Mouse (Mus musculus) brain, embryonic 18.5 days (tissue): ENCODE results near the gene Tas1r2.
A peak's percentile ranks its signal among the peaks of the same experiment; 100 is the strongest.

Experiments used
- DNase-seq: peaks from one replicate; pipeline ENCODE4 v3.0.0-alpha.2; 2012; ENCODE audit warnings: low read depth, low spot score

Tas1r2 gene

DNA sequence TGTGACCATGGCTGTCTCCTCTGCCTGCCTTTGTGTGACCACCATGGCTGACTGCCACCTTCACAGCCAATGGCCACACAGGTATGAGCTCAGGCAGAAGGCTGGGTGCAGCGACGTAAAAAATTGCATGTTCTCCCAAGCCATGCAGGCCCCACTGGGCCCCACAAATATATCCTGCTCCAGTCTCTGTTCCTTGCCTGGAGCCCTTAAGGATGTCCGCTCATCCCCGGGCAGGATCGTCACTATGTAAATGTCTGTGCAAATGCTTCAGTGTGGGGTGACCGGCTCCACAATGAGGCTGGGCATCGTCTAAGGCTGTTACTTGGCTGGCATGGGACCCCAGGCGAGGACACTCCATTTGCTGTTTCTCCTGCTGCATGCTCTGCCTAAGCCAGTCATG, at the start of gene Tas1r2:
Gene Tas1r2, plus strand, starts transcription at position 301 of the 400 bp plus-strand sequence.
- no peak for DNase-seq

DNA sequence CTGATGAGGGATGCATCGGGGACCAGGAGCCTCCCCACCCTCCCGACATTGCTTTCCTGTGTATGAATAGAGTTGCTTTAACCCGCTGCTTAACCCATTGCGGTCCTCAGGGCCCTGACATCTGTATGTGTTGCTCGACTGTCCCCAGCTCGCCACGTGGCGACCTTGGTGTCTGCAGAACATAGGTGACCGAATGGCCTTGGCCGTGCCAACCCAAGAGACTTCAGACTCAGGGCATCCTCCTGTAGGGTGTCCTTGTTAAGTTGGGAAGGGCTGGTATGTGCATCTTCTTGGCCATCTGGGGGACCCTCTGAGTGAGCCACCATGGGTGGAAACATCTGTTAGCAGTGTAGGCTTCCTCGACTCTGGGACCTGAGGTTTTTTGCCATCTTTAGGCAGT, 48.1 kb upstream of the Tas1r2 start:
- no peak for DNase-seq

DNA sequence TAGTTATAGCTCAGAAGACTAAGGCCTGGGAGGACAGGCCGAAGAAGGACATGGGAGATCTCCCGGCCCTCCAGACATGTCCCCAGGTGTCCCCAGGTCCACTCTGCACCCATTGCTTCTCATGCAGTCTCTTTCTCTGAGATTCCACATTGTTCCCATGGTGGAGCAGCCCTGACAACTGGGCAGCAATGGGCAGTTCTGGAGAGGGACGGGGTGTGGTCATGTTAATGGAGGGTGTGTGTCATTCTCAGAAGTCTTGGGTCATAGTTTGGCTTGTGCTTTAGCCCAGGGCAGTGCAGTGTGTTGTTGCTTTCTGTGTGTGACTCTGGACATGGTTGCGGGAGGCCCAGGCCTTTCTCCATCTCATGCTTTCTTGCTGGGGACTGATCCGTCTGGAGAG, 46.6 kb upstream of the Tas1r2 start:
- DNase-seq, result no peak

DNA sequence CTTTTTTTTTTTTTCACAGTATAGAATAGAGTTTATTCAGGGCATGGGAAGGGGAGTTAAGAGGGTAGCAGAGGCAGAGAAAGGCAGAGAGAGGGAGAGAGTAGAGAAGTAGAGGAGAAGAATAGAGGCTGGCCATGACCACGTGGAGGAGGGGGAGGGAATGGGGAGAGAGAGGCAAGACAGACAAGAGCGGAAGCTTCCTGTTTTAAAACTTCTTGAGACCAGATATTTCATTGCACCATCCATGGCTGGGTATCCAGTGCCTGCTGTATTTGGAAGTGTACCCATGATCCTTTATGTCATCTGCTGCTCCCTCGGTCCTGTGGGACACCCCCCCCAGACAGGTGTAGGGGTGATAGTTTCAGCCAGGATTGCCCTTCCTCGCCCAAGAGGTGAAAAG, 44.4 kb upstream of the Tas1r2 start:
- DNase-seq, result no peak

DNA sequence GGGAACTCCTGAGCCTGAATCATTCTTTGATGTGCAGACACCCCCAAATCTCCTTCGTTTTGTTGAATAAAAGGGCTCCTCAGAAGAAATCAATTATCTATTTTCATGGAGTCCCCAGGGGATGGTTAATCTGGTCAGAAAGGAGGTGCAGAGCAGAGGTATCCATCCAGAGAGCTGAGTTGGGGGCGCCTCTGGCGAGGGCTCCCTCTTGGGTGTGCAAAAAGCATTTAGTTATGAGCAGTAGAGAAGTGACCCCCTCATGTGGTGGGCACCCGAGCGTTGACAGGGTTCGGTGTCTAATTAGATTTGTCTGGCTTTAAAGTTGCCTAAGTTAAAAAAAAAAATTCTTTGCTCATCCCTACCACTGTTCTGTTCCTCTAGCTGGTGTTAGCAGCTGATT, 42.4 kb upstream of the Tas1r2 start:
- DNase-seq, result no peak

DNA sequence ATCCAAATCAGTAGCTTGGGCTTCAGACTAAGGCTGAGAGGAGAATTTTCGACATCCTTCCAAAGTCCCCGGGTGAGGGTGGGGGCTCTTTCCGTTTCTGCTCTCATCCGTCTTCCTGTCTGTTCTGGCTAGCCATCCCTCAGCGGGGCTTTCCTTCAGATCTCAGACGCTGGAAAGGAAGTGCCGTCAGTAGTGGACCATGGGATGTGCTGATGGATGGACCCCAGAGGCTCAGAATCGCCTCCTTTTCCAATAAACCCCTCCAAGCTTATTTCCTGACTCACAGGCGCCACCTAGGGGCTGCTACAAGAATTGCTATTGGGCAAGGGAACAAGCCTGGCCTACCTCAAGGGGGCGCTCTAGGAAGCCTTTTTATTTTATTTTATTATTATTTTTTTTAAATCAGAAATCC, 41.8 kb upstream of the Tas1r2 start:
- no peak for DNase-seq

DNA sequence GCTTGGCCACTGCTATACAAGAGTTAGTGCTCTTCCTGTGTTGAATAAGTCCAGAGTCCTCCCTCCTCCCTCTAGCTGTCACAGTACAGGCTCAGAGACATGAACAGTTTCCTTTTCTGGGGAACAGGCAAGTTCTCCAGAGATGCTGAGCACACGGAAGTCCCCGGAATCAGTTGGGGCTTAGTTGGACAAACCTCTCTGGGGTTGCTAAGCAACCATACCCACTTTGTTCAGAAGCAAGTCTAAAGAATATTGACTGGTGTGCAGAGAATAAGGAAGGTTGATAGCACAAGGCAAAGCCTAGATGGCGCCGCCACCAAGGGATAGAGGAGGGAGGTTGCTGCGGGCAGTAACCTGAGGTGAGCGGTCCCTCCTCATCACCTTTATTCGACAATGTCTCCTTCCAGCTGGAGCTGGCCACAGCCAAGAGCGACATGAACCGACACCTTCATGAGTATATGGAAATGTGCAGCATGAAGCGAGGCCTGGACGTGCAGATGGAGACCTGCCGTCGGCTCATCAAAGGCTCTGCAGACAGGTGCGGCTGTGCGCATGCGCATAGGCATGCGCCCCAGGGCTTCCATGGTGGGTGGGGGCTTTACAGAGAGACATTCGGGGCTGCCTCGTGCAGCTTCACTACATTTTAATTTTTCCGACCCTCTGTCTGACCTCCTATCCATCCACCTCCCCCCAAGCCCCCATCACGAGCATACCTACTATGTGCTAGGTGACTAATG, 38.6 kb upstream of the Tas1r2 start:
- no peak for DNase-seq

DNA sequence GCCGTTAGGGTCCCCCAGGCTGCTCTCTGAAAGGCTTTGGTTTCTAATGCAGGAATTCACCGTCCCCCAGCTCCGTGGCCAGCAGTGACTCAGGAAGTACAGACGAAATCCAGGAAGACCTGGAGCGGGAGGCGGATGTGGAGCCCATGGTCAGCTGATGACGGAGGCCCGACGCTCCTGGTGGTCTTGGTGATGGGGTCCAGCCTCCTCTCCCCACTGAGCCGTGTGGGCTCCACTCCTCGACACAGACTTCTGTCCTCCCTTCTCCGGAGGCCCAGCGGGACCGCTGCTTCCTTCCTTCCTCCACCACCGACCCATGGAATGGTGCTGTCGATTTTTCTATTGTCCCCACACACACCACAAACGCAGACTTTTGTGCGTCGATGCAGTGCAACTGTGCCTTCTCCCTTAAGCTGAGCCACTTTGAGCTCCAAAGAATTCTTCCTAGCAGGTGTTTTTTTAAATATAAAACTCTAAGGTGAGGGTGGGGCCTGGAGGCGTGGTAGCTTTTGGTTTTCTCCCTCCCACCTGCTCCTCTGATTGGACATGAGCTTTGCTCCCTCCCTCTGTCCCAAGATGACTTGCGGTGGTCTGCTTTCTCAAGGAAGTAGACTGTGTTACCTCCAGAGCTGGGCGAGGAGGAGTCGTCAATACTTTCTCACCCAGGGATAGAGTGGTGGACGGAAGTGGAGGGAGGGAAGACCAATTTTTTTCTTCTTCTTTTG, 36.9 kb upstream of the Tas1r2 start:
- DNase-seq, result no peak

DNA sequence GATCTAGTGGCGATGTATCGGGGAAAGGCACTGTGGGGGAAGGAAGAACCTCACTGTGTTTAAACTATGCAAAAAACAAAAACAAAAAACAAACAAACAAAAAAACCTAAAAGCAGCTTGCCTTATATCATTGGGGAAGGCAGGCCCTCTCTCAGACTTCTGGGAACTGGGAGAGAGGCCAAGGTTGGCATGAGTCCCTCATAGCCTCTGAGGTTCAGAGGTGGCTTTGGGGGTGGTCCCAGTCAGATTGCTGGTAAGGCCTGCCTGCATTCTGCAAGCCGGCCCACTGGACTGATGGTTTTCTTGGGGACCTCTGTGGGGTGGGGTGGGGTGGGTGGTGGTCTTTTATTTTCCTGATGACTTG, 36.4 kb upstream of the Tas1r2 start:
- DNase-seq, result no peak

DNA sequence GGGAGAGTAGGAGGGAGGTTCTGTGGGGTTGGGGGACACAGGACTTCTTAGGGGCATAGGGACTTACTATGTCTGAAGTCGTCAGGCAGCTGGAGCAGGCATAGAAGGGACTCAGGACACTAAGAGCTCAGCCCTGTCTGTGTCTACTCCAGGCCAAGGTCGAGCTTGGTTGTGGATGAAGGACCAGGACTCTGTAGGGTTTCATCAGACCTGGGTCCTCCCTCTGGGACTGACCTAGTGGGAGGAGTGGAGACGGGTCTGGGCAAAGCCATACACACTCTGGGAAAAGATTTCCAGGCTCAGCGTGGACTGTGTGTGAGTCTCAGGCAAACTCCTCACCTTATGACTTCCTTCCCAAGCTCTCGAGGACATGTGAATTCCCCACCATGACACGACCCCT, 33.6 kb upstream of the Tas1r2 start:
- DNase-seq, result no peak

DNA sequence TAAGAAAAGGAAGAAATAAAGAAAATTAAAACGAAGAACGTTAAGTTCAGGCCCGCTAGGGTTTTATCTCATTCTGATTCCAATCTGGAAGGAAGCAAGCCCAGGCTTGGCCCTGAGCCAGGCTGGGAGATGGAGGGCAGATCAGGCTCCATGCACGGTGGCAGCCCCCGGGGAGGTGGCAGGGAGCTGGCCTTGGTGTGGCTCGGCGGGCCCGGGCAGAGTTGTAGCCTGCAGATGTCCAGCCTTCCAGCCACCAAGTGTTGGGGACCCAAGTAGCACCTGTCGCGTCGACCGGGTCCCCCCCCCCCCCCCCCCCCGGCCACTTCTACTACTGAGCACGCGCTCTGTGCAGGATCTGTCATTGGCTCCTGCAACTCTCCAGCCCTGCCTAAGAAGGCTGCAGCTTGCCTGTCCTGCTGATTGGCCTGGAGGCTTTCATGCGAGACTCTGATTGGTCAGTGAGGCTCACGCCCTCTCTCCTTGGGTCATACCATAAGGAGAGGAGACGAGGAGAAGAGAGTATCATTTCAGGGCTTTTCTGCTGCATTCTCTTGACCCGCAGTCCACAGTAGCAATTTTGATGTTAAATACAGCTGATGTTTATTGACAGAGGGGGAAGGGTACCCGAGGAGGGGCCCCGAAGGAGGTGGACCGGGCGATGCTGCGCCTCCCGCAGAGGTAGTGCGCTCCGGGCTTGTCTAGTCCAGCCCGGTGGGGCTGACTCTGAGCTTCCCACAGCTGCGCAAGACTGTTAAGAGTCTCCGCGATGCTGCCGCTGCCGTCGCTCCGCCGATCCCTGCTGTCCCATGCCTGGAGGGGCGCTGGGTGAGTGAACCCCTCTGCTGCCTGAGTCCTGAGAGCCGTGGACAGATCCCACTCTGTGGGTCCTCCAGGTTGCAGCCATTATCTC, 30.7 kb upstream of the Tas1r2 start, which contains the start of gene Aldh4a1:
Gene Aldh4a1, plus strand, starts transcription at position 494 of the 910 bp plus-strand sequence.
- DNase-seq, result peak; percentile 97

DNA sequence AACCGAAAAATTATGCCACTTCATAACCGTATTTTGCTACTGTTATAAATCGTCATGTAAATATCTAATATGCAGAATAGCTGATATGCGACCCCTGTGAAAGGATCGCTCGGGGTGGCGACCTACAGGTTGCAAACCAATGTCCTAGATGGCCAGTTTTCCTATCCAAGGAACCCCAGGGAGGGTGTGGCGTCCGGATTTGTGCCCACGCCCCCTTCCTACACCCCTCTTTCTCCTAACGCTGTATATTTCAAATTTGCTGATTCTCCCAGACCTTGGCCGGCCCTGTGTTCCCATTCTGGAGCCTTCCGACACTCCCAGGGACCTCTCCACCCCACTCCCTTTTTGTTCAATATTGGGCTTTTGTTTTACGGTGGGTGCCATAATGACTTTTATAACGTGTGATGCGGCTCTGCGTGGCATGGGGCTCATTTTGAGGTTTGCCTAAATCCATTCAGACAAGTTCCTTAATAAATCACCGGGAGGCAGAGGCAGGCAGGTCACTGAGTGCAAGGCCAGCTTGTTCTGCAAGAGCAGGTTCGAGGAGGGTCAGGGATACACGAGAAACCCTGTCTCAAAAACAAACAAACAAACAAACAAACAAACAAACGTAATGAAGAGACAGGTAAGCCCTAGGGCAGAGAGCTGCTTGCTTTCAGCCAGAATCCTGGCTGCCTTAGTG, 29.8 kb upstream of the Tas1r2 start:
- DNase-seq, result no peak

DNA sequence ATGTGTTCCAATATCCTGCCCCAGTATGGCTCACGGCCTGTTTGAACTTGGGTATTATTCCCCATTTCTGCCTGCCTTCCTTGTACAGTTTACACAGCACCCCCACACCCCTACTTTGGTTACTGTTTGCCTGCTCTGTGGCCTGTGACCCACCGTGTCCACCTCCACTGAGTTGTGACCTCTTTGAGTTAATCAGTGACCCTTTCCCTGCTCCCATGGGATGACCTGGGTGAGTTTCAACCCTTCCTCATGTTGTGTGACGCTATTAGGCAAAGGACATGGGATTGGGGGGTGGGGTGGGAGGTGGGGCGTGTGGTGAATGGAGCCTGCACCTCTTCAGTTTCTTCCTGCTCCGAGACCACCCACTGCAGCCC, 29.2 kb upstream of the Tas1r2 start:
- no peak for DNase-seq

DNA sequence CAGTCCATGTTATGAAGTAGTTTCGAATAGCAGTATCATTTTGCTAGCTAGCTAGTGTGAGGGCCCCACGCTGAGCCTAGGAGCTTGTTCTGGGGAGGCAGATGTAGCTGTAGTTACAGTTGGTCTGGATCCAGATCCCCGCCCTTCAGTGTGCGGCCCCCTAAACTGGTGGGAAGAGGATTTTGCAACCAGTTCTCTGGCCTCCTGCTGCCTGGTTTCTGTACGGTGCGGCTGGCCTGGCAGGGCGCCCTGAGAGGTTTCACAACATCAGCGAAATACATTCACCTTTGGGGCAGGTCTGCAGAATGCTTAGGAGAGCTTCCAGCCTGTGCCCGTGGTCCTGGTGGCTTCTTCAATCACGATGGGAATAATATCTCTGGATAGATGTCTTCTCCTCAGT, 28.6 kb upstream of the Tas1r2 start:
- DNase-seq, result no peak

DNA sequence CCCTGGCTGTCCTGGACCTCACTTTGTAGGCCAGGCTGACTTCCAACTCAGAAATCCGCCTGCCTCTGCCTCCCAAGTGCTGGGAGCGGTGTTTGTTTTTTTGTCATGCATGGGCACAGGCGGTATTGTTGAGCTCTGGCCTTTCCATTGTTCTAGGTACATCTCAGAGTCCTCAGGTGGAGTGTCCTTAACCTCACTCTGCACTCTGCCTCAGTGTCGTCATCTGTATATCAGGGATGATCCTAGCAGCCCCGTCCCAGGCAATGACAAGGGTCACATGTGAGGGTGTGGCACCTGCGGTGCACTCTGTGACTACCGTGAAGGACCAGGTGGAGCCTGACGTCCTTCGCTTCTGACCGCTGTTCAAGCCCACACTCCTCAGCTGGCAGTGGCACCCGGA, 26.0 kb upstream of the Tas1r2 start:
- no peak for DNase-seq

DNA sequence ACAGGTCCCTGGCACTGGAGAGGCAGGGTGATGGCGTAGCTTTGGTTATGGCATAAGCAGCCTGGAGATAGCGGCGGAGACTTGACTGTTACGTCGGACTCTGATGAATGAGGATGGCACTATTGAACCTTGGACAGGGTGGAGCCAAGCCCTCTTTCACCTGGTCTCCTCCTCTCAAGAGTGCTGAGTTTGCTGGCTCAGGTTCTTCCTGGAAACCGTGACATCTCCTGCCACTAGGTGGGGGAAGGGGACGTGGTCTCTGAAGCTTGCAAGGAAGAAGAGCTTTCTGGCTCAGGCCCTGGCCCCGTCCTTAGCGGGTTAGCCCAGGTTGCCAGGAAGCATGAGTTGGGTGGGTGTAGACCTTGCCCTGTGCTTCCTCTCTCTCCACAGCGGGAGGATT, 23.2 kb upstream of the Tas1r2 start:
- DNase-seq, result no peak

DNA sequence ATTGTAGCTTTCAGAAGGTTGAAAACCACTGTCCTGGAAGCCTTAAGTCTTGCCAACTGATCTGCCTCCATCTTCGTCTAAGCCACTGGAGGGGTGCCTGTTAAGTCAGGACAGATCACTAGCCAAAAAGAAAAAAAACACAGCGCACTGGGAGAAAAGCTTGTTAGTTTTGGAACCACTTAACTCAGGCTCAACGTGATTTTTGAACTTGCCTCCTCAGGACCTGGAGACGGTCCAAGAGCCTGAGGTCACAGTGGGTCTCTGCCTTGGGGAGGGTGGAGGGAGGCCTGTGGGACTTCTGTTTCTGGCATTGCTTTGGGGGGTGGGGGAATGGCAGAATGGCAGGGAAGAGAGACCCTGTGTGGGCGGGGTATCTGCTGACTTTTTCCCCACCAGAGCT, 22.2 kb upstream of the Tas1r2 start:
- DNase-seq, result no peak

DNA sequence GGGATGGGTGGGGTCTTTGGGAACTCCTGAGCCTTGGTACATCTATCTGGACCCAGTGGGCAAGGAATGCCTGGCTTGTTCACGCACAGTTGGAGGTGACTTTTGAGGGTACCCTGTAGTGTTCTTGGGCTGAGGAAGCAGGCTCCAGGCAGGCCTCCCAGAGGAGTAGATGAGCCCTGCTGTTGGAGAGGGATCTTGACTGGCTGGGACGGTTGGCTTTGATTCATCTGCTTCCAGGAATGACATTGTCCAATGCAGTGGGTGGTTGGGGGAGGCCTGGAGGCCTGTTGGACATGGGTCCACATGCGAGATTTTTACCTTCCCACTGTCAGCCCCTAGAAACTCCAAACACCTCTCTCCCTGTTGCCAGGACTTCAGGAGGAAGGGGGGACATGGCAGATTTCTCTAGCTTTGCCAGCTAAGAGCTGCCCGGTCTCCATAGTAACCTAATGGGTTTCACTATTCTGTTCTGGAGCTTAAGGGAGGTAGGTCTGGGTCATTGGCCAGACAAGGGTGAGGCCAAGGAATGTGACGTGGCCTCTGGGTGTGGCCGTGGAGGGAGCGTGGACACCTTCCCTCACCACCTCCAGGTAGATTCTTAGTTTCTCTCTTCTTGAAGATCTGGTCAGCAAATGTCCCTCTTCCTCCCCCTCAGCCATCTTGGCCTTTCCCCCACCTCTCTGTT, 21.6 kb upstream of the Tas1r2 start:
- no peak for DNase-seq

DNA sequence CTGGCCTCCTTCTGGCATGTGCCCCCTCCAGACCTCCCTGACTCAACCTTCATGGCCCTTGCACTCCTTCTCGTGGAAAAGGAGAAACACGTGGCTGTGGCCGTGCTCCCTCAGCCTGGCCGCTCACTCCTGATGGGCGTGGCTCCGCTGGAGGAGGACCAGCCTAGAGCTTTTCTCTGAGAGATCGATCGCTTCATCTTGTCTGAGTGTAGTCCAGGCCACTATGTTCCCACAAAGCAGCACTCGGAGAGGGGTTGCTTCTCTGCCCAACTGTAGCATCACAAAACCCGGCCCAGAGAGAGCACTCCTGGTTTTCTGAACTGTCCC, 21.1 kb upstream of the Tas1r2 start:
- DNase-seq, result no peak

DNA sequence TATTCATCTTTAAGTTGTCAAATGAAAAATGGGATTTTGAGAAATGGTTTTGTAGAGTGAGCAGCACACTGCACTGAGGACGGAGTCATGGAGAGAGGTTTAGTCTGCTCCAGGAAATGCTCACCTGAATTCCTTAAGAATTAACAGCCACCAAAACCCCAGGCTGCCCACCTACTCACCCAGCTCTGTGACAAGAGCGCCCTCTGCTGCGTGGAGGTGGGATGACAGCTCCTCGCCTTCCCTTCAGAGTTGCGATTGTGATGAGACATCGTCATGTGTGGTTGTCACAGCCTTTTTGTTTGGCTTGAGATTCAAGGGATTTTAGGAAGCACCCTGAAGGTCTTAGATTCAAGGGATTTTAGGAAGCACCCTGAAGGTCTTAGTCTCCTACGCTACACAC, 17.0 kb upstream of the Tas1r2 start:
- no peak for DNase-seq

DNA sequence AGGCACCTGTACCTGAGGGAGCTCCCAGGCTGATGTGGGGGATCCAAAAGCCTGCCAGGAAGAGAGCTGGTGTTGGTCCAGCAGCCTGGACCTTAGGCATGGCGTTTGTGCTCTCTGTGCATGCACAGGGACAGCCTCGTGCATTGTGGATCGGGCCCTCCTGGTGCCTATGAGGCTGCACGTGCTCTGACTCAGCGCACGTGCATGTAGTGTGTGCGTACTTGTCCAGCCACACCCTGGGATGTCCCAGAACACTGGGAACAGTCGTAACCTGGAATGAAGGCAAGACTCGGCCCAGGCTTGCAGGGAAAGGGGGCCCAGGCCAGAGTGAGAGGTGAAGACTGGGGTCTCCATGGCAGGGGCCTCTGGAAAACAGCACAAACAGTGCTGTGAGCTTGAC, 15.5 kb upstream of the Tas1r2 start:
- DNase-seq, result no peak
